Mouse (Mus musculus) lung, postnatal 36 days (tissue): Measurements from ENCODE around the gene Atp6v0b.
A peak's percentile ranks its signal among the peaks of the same experiment; 100 is the strongest.

Experiments
- DNase-seq: peaks from one replicate; pipeline ENCODE4 v3.0.0; 2022; ENCODE audit warnings: mixed read lengths

Gene Atp6v0b

DNA sequence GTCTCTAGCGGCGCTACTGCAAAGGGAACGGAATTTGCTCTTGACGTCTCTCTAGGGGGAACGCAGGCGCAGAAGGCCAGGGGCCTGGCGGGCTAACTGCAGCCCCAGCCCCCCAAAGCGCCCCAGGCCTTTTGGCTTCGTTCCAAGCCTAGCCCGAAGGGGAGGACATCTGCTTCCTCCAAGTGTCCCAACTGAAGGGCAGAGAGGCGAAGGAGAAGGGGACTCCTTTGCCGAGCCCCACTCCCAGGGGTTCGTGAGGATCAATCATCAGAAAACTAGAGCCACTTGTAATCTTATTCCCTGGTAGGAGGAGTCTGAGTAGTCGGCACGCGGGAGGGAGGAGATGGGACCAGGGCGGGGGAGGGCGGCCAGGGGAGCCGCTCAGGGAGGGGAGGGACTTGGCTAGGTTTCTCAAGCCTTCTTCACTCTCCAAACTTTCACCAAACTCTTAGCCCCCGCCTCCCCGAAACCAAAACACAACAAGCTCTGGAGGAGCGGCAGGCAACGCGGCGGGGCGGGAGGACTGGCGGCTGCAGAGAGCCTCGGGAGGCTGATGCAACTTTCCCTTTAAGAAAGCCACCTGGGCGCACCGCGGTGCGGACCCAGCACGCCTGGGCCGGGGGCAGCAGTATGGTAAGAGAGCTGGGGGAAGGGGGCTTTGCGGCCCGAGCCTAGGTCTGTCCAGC is 52.1 kb downstream of the Atp6v0b start:
- peak; percentile 94 for DNase-seq

DNA sequence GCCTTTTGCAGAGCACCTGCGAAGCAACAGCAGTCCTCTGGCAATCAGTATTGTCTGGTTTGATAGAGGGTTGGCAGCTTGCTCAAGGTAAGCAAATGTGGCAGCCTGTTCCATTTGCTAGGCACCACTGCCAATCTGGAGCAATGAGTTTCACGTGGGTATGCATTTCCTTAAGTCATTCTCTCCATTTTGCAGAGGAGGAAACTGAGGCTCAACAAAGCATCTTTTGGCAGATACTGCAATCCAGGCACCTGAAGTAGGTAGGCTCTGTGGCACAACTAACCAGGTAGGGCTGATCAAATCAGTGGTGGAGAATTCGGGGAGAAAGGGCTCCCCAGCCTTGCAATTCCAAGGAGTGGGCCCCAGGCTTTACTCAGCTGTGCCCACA is 52.7 kb downstream of the Atp6v0b start, which contains the start of gene Slc6a9:
TSS of gene Slc6a9 (plus strand) at position 50 of the 388 bp plus-strand sequence.
- no peak for DNase-seq
